Mouse (Mus musculus): ENCODE data around the gene Psapl1.

GRCm38 (mm10) chr5:36203421-36203820 lies 400 bp upstream of the Psapl1 start:
- TF ChIP-seq POLR2A (IDR thresholded peaks at IDR 0.05; ENCODE audit: control insufficient read depth, low read depth, low read length) (no peak), CTCF (IDR thresholded peaks at IDR 0.05; ENCODE audit: control insufficient read depth, insufficient read depth, insufficient replicate concordance, low read depth, low read length) (no peak)

All from testis, adult 2 months (tissue).